Mouse (Mus musculus): ENCODE data around the gene Dcx.

Gene Dcx

GRCm38 (mm10) chrX:143932958-143933357 lies at the start of gene Dcx:
Gene Dcx, minus strand, starts transcription at chrX:143933311.
- no peak for DNase-seq

- DNase-seq: no peak
Observed at GRCm38 (mm10) chrX:143966249-143966648, 33.1 kb upstream of the Dcx start.

- DNase-seq: no peak
Observed at GRCm38 (mm10) chrX:143933671-143934070, 560 bp upstream of the Dcx start.

- DNase-seq: no peak
Observed at GRCm38 (mm10) chrX:143932530-143932929, 581 bp downstream of the Dcx start.

- DNase-seq: no peak
Observed at GRCm38 (mm10) chrX:143931400-143932185, 1.5 kb downstream of the Dcx start.

- no peak for DNase-seq
Observed at GRCm38 (mm10) chrX:143922070-143922469, 11.0 kb downstream of the Dcx start.

- no peak for DNase-seq
Observed at GRCm38 (mm10) chrX:143906699-143907471, 26.2 kb downstream of the Dcx start.

- DNase-seq: no peak
Observed at GRCm38 (mm10) chrX:143904689-143905088, 28.4 kb downstream of the Dcx start.

- no peak for DNase-seq
Observed at GRCm38 (mm10) chrX:143902300-143902699, 30.8 kb downstream of the Dcx start.

GRCm38 (mm10) chrX:143897363-143898285 lies 35.5 kb downstream of the Dcx start:
- DNase-seq: no peak

GRCm38 (mm10) chrX:143896936-143897335 lies 36.2 kb downstream of the Dcx start:
- no peak for DNase-seq

GRCm38 (mm10) chrX:143893180-143893579 lies 39.9 kb downstream of the Dcx start:
- DNase-seq: no peak

- no peak for DNase-seq
Observed at GRCm38 (mm10) chrX:143885765-143886164, 47.3 kb downstream of the Dcx start.

- no peak for DNase-seq
Observed at GRCm38 (mm10) chrX:143884953-143885352, 48.2 kb downstream of the Dcx start.

- no peak for DNase-seq
Observed at GRCm38 (mm10) chrX:143884299-143884698, 48.8 kb downstream of the Dcx start.

GRCm38 (mm10) chrX:143881806-143882468 lies 51.2 kb downstream of the Dcx start:
- no peak for DNase-seq

GRCm38 (mm10) chrX:143879631-143880030 lies 53.5 kb downstream of the Dcx start:
- no peak for DNase-seq

GRCm38 (mm10) chrX:143867129-143867664 lies 65.9 kb downstream of the Dcx start:
- no peak for DNase-seq

GRCm38 (mm10) chrX:143851351-143851750 lies 81.8 kb downstream of the Dcx start:
- DNase-seq: no peak

GRCm38 (mm10) chrX:143849969-143850368 lies 83.1 kb downstream of the Dcx start:
- DNase-seq: no peak

- DNase-seq: no peak
Observed at GRCm38 (mm10) chrX:143846637-143847036, 86.5 kb downstream of the Dcx start.

- no peak for DNase-seq
Observed at GRCm38 (mm10) chrX:143827212-143827611, 105.9 kb downstream of the Dcx start, which contains the start of gene Capn6. Gene Capn6, minus strand, starts transcription at chrX:143827414.
